In genomic region chrX:103288485-103289330, GRCm38 (mm10) we compare ENCODE assay signal across 8 mouse cellular contexts. TPM values are rescaled to one million over a fixed set of nuclear protein-coding genes. Genes with fewer than 3 reads are reported as not detected.
DNase-seq lines count a peak whose midpoint lies in the region; ATAC-seq and TF ChIP-seq lines count a peak whose summit lies in the region.

No protein-coding gene starts in this region.

- H3K36me3 ChIP-seq in testis, adult 2 months (ENCODE audit: control insufficient read depth, insufficient read depth, low read length): no peaks in the 10 kb centered on the region
- no peaks in the 10 kb centered on the region for H3K36me3 ChIP-seq in intestine, embryonic 15.5 days
- no peaks in the 10 kb centered on the region for H3K36me3 ChIP-seq in midbrain, embryonic 14.5 days (ENCODE audit: control insufficient read depth, insufficient read depth, low read length)

- H3K27ac ChIP-seq in testis, adult 2 months (ENCODE audit: control insufficient read depth, insufficient read depth, low read depth, low read length): no peak overlapping the region
- H3K27ac ChIP-seq in intestine, embryonic 15.5 days: no peak overlapping the region
- peak overlapping the region; percentile 60; the same call in 1 of the 2 replicates for H3K27ac ChIP-seq in midbrain, embryonic 14.5 days (replicated peaks; ENCODE audit: low read depth, low read length)

- H3K9ac ChIP-seq in intestine, embryonic 15.5 days: no peak overlapping the region
- no peak overlapping the region for H3K9ac ChIP-seq in midbrain, embryonic 14.5 days (replicated peaks; ENCODE audit: low read length)

- 24% methylated on average over 25 of the region's 25 CpGs for WGBS in intestine, embryonic 15.5 days
- 28% methylated on average over 25 of the region's 25 CpGs for WGBS in midbrain, embryonic 14.5 days

- peak overlapping the region; percentile 51 for H3K4me2 ChIP-seq in intestine, embryonic 15.5 days (replicated peaks)
- H3K4me2 ChIP-seq in midbrain, embryonic 14.5 days (ENCODE audit: low read length): peak overlapping the region; percentile 45

- TF ChIP-seq POLR2A in testis, adult 2 months (IDR thresholded peaks at IDR 0.05; ENCODE audit: control insufficient read depth, low read depth, low read length): no peak

- no peaks in the 10 kb centered on the region for H3K4me1 ChIP-seq in testis, adult 2 months (ENCODE audit: control insufficient read depth, insufficient read depth, low read length)
- no peaks in the 10 kb centered on the region for H3K4me1 ChIP-seq in intestine, embryonic 15.5 days (replicated peaks)
- H3K4me1 ChIP-seq in midbrain, embryonic 14.5 days (ENCODE audit: control insufficient read depth, insufficient read depth, low read length): peaks cover 8% of the 10 kb centered on the region

- peak; percentile 40 to 55 for DNase-seq in cerebellum, postnatal 10 days
- DNase-seq in cerebellum, adult 9-10 months: no peak
- no peak for DNase-seq in testis, postnatal 10 days (ENCODE audit: low spot score)
- DNase-seq in midbrain, embryonic 14.5 days: peak; percentile 73
- no peak for DNase-seq in urinary bladder, postnatal 36 days (ENCODE audit: low spot score in 2 of 2)

- peak overlapping the region; percentile 9; the same call in 1 of the 2 replicates for H3K4me3 ChIP-seq in testis, adult 2 months (ENCODE audit: control insufficient read depth, low read depth, low read length)
- no peak overlapping the region for H3K4me3 ChIP-seq in intestine, embryonic 15.5 days (replicated peaks)
- peak overlapping the region; percentile 10; the same call in 1 of the 2 replicates for H3K4me3 ChIP-seq in midbrain, embryonic 14.5 days (replicated peaks; ENCODE audit: low read depth, low read length)

- H3K9me3 ChIP-seq in intestine, embryonic 15.5 days: no peaks in the 10 kb centered on the region
- no peaks in the 10 kb centered on the region for H3K9me3 ChIP-seq in midbrain, embryonic 14.5 days (ENCODE audit: control insufficient read depth, low read length)

- no peak for TF ChIP-seq CTCF in testis, adult 2 months (IDR thresholded peaks at IDR 0.05; ENCODE audit: control insufficient read depth, insufficient read depth, insufficient replicate concordance, low read depth, low read length)

- ATAC-seq in intestine, embryonic 15.5 days: peak; percentile 49; the same call in 1 of the 2 replicates
- ATAC-seq in midbrain, embryonic 14.5 days (ENCODE audit: low FRiP score, low TSS enrichment): peak; percentile 85
- no peak for ATAC-seq in megakaryocyte, adult 5-6 weeks (ENCODE audit: poor library complexity, severe bottlenecking)

- H3K27me3 ChIP-seq in testis, adult 2 months (ENCODE audit: control insufficient read depth, insufficient read depth, low read length): no peaks in the 10 kb centered on the region
- no peaks in the 10 kb centered on the region for H3K27me3 ChIP-seq in intestine, embryonic 15.5 days (replicated peaks)
- H3K27me3 ChIP-seq in midbrain, embryonic 14.5 days (ENCODE audit: control insufficient read depth, insufficient read depth, low read length): peaks cover 12% of the 10 kb centered on the region; the same call in 1 of the 2 replicates

RNA-seq across cellular contexts. Expression of gene Cdx4, which starts 32.5 kb away (rescaled TPM):
- polyA plus RNA-seq in testis, adult 2 months (2012; rRNA removed): not detected in 2 replicates
- polyA plus RNA-seq in intestine, embryonic 15.5 days (2015; fragmentation: Nextera tagmentation; extraction: Ambion mirVana): not detected in 2 replicates
- polyA plus RNA-seq in midbrain, embryonic 14.5 days (2014; fragmentation: Nextera tagmentation; extraction: Ambion mirVana): not detected in 2 replicates
- total RNA-seq in megakaryocyte, adult 5-6 weeks (2015): not detected in 2 replicates
- total RNA-seq in megakaryocyte, adult 5-6 weeks (2017): not detected in 2 replicates

Comparison
In these comparisons a context has a peak if more than half of its experiments do, and no peak if none do; other contexts are left out.
1. DNase-seq: peak in cerebellum, postnatal 10 days (2 of 2) and midbrain, embryonic 14.5 days (single experiment); none in cerebellum, adult 9-10 months (single experiment), testis, postnatal 10 days (single experiment) and urinary bladder, postnatal 36 days (0 of 2).